Mouse (Mus musculus): ENCODE results near the gene Txn2. TPM values are rescaled to one million over a fixed set of nuclear protein-coding genes. Genes with fewer than 3 reads are reported as not detected.

Gene Txn2
- polyA plus RNA-seq, 1 experiment, result not detected

GRCm38 (mm10) chr15:77928091-77928490 lies 715 bp downstream of the Txn2 start:
- no peak for TF ChIP-seq POLR2A (IDR thresholded peaks at IDR 0.05; ENCODE audit: insufficient read depth, low read depth, low read length)
- TF ChIP-seq CTCF (IDR thresholded peaks at IDR 0.05; ENCODE audit: insufficient read depth, low read depth, low read length), result no peak
- whole genome bisulfite sequencing, result 18% methylated on average over 4 of the region's 4 CpGs
- H3K4me1 ChIP-seq (ENCODE audit: control insufficient read depth, insufficient read depth, low read length), result peaks cover 5% of the 10 kb centered on the region
- H3K27ac ChIP-seq (ENCODE audit: insufficient read depth, low read depth, low read length), result no peak overlapping the region
- H3K4me3 ChIP-seq (ENCODE audit: insufficient read depth, low read depth, low read length), result peak overlapping the region; percentile 66

- WGBS, result 90% methylated on average over 5 of the region's 5 CpGs
- no peak for TF ChIP-seq POLR2A (IDR thresholded peaks at IDR 0.05; ENCODE audit: insufficient read depth, low read depth, low read length)
- TF ChIP-seq CTCF (IDR thresholded peaks at IDR 0.05; ENCODE audit: insufficient read depth, low read depth, low read length), result no peak
- H3K4me3 ChIP-seq (ENCODE audit: insufficient read depth, low read depth, low read length), result no peak overlapping the region
Observed at GRCm38 (mm10) chr15:77926921-77927320, 1.9 kb downstream of the Txn2 start.

GRCm38 (mm10) chr15:77925195-77925594 lies 3.6 kb downstream of the Txn2 start:
- TF ChIP-seq POLR2A (IDR thresholded peaks at IDR 0.05; ENCODE audit: insufficient read depth, low read depth, low read length) (no peak), CTCF (IDR thresholded peaks at IDR 0.05; ENCODE audit: insufficient read depth, low read depth, low read length) (no peak)
- WGBS, result 94% methylated on average over 2 of the region's 2 CpGs
- no peak overlapping the region for H3K27ac ChIP-seq (ENCODE audit: insufficient read depth, low read depth, low read length)
- H3K4me1 ChIP-seq (ENCODE audit: control insufficient read depth, insufficient read depth, low read length), result peaks cover 5% of the 10 kb centered on the region
- no peak overlapping the region for H3K4me3 ChIP-seq (ENCODE audit: insufficient read depth, low read depth, low read length)

More at GRCm38 (mm10) chr15:77926921-77927320, 1.9 kb downstream of the Txn2 start:
- H3K4me1 ChIP-seq (ENCODE audit: control insufficient read depth, insufficient read depth, low read length), result peaks cover 5% of the 10 kb centered on the region
- H3K27ac ChIP-seq (ENCODE audit: insufficient read depth, low read depth, low read length), result no peak overlapping the region

DNA sequence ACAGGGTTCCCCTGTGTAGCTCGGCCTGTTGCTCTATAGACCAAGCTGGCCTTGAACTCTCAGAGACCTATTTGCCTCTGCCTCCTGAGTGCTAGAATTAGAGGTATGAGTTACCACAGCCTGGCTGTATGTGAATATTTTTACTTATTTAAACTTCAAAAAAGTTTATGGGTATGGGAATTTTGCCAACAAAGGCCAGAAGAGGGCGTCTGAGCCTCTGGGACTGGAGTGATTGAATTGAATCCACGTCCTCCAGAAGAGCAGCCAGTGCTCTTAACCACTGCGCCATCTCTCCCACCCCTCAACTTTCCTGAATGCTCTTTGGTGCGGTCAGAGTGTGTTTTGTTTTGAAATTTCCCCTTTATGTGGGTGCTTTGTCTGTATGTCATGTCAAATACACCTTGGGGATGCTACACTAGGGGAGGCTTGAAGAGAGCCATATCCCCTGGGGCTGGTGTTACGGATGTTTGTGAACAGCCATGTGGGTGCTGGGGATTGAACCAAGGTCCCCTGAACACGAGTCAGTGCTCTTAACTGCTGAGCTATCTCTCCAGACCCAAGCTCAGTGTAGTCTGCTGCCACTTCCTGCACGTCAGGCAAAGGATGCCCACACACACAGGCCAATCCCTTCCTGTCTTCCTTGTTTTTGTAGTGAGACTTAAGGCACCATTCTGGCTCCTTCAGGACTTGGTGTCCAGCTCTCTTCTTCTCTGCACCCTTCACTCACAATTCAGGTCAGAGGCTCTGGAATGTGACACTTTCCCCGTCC lies 5.4 kb downstream of the Txn2 start:
- TF ChIP-seq CTCF (IDR thresholded peaks at IDR 0.05; ENCODE audit: insufficient read depth, low read depth, low read length) (no peak), POLR2A (IDR thresholded peaks at IDR 0.05; ENCODE audit: insufficient read depth, low read depth, low read length) (no peak)
- Histone ChIP-seq H3K4me1 (ENCODE audit: control insufficient read depth, insufficient read depth, low read length) (peaks cover 8% of the 10 kb centered on the region), H3K27ac (ENCODE audit: insufficient read depth, low read depth, low read length) (no peak overlapping the region), H3K4me3 (ENCODE audit: insufficient read depth, low read depth, low read length) (no peak overlapping the region)
- WGBS, result 64% methylated on average over 9 of the region's 9 CpGs

GRCm38 (mm10) chr15:77922710-77923109 lies 6.1 kb downstream of the Txn2 start:
- H3K4me1 ChIP-seq (ENCODE audit: control insufficient read depth, insufficient read depth, low read length), result peaks cover 5% of the 10 kb centered on the region
- no peak overlapping the region for H3K4me3 ChIP-seq (ENCODE audit: insufficient read depth, low read depth, low read length)
- no peak overlapping the region for H3K27ac ChIP-seq (ENCODE audit: insufficient read depth, low read depth, low read length)
- no peak for TF ChIP-seq POLR2A (IDR thresholded peaks at IDR 0.05; ENCODE audit: insufficient read depth, low read depth, low read length)
- TF ChIP-seq CTCF (IDR thresholded peaks at IDR 0.05; ENCODE audit: insufficient read depth, low read depth, low read length), result no peak
- 73% methylated on average over 9 of the region's 9 CpGs for WGBS

DNA sequence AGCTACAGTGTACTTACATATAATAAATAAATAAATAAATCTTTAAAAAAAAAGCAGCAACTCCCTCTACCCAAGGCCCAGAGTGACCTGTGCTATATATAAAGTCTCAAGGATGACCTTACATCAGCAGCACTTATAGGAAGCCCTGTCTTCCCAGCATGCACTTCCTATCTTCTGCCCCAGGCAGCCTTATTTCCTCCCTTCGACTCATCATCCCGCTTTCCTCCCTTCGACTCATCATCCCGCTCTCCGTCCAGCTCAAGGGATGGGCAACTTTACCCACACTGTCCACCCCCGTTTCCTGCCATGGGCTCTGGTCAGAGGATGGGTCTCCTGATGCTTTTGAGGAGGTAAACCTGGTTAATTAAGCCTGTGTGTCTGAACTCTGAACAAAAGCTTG lies 7.2 kb downstream of the Txn2 start:
- Histone ChIP-seq H3K4me1 (ENCODE audit: control insufficient read depth, insufficient read depth, low read length) (peaks cover 3% of the 10 kb centered on the region), H3K27ac (ENCODE audit: insufficient read depth, low read depth, low read length) (no peak overlapping the region)

DNA sequence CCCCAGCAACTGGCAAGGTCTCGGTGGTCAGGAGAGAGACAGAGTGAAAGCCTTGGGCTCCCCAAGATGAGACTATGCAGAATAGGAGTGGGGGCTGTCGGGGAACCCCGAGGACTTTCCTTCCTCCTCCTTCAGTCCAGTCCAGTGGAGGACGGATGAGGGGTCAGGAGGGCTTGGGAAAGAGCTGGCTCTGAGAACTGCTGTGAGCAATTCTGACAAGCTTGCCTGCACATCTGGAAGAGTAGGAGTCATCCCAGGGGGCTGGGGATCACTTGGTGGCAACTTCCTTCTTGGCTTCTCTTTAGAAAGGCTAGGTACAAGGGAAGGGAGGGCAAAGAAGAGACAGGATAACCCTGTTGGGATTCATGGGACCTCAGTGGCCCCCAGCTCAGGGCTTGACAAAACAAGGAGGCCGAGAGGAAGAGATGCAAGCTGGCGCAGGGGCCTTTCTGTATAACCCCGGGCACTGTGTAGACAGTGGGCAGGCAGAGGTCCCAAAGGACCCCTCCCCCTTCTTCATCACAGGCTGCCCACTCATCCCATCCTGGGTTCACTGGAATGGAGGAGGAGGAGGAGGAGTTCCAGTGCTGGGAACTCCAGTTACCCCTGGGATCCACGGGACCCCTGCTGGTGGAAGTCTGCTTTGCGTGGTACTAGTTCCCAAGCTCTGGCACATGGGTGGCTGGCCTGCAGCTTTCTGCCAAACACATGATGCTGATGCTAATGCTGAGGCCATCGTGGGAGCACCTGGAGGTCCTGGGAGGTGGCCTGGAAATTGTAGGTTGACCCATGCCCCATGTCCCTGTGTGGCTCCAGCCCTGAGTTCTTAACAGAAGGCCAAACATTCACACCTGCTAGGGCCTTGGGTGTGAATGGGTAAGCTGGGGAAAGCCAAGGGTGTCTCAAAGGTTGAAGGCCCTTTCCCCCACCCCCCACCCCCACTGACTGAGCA lies 8.0 kb downstream of the Txn2 start:
- WGBS, result 76% methylated on average over 10 of the region's 10 CpGs
- Histone ChIP-seq H3K27ac (ENCODE audit: insufficient read depth, low read depth, low read length) (no peak overlapping the region), H3K4me3 (ENCODE audit: insufficient read depth, low read depth, low read length) (no peak overlapping the region), H3K4me1 (ENCODE audit: control insufficient read depth, insufficient read depth, low read length) (peaks cover 3% of the 10 kb centered on the region)
- TF ChIP-seq POLR2A (IDR thresholded peaks at IDR 0.05; ENCODE audit: insufficient read depth, low read depth, low read length), result no peak

More for the DNA sequence above, 7.2 kb downstream of the Txn2 start:
- H3K4me3 ChIP-seq (ENCODE audit: insufficient read depth, low read depth, low read length), result no peak overlapping the region
- 83% methylated on average over 6 of the region's 6 CpGs for WGBS
- no peak for TF ChIP-seq CTCF (IDR thresholded peaks at IDR 0.05; ENCODE audit: insufficient read depth, low read depth, low read length)
- no peak for TF ChIP-seq POLR2A (IDR thresholded peaks at IDR 0.05; ENCODE audit: insufficient read depth, low read depth, low read length)

DNA sequence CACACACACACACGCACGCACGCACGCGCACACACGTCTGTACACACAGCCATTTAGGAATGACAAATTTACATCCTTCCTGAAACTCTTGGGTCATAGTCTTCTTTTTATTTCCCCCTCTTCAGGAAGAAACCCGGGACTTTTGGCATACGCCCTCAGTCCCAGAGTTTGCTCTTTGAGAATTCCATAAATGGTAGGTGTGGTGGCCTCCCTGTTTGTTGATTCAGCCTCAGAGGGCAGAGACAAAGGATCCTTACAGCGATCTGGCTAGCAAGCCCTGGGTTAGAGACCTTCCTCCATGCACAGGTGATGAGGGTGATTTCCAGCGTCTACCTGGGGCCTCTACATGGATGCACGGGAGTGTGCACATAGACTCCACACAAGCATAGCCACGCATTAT lies 9.4 kb downstream of the Txn2 start:
- H3K4me3 ChIP-seq (ENCODE audit: insufficient read depth, low read depth, low read length), result no peak overlapping the region
- no peak overlapping the region for H3K27ac ChIP-seq (ENCODE audit: insufficient read depth, low read depth, low read length)
- peaks cover 3% of the 10 kb centered on the region for H3K4me1 ChIP-seq (ENCODE audit: control insufficient read depth, insufficient read depth, low read length)
- 88% methylated on average over 12 of the region's 12 CpGs for WGBS
- TF ChIP-seq POLR2A (IDR thresholded peaks at IDR 0.05; ENCODE audit: insufficient read depth, low read depth, low read length), result no peak
- TF ChIP-seq CTCF (IDR thresholded peaks at IDR 0.05; ENCODE audit: insufficient read depth, low read depth, low read length), result no peak
